Mouse (Mus musculus) layer of hippocampus, postnatal 10 days (tissue): ENCODE results near the gene Dlg2. TPM values are rescaled to one million over a fixed set of nuclear protein-coding genes. Genes with fewer than 3 reads are reported as not detected.

Experiments
- DNase-seq, 2 experiments: peaks; one replicate each; pipeline ENCODE4 v3.0.0; 2021; ENCODE audit warnings: low spot score in 2 of 2
- long read RNA-seq: library from polyadenylated mRNA; stranded (forward); transcript quantifications from one replicate; pipeline ENCODE4 v2.0.0, GENCODE M21; 2023
- total RNA-seq, 2 experiments: library from RNA; stranded (reverse); gene quantifications; 2 replicates each; pipeline ENCODE4 v1.2.3; 2021

Dlg2 gene
- 100 to 1,000 TPM; 264 to 268 TPM for total RNA-seq
- long read RNA-seq, partial matches to known transcripts, result 3 of 18 reads
- long read RNA-seq, other reads (novel, unspliced or antisense), result 14 of 18 reads

GRCm38 (mm10) chr7:90476313-90477245 is at the start of gene Dlg2:
TSS of gene Dlg2 (plus strand) at chr7:90476672.
- DNase-seq, result peak in 1 of 2 experiments; percentile 41

- DNase-seq, result no peak
These were observed 49.5 kb upstream of the Dlg2 start for GRCm38 (mm10) chr7:90427006-90427405.

GRCm38 (mm10) chr7:90432221-90432620 is 44.3 kb upstream of the Dlg2 start:
- no peak for DNase-seq

GRCm38 (mm10) chr7:90440044-90440443 is 36.4 kb upstream of the Dlg2 start:
- DNase-seq, result no peak

GRCm38 (mm10) chr7:90442070-90442469 is 34.4 kb upstream of the Dlg2 start:
- no peak for DNase-seq

- peak; percentile 93 to 96 for DNase-seq
These were observed 33.9 kb upstream of the Dlg2 start, which contains the start of gene Crebzf for GRCm38 (mm10) chr7:90442518-90443080. TSS of gene Crebzf (plus strand) at chr7:90442729.

GRCm38 (mm10) chr7:90443101-90444091 is 33.1 kb upstream of the Dlg2 start:
- DNase-seq, result peak; percentile 74 to 81

GRCm38 (mm10) chr7:90444206-90444605 is 32.3 kb upstream of the Dlg2 start:
- no peak for DNase-seq

GRCm38 (mm10) chr7:90456149-90456844 is 20.2 kb upstream of the Dlg2 start:
- no peak for DNase-seq

GRCm38 (mm10) chr7:90456845-90457468 is 19.5 kb upstream of the Dlg2 start, which contains the start of gene Tmem126a:
TSS of gene Tmem126a (minus strand) at chr7:90457229.
- DNase-seq, result peak; percentile 80 to 86

GRCm38 (mm10) chr7:90457517-90457916 is 19.0 kb upstream of the Dlg2 start:
- no peak for DNase-seq

- DNase-seq, result no peak
These were observed 16.1 kb upstream of the Dlg2 start for GRCm38 (mm10) chr7:90460330-90460729.

- DNase-seq, result no peak
These were observed 15.5 kb upstream of the Dlg2 start for GRCm38 (mm10) chr7:90460930-90461329.

GRCm38 (mm10) chr7:90461441-90461840 is 15.0 kb upstream of the Dlg2 start:
- DNase-seq, result no peak

GRCm38 (mm10) chr7:90473511-90473910 is 3.0 kb upstream of the Dlg2 start:
- no peak for DNase-seq

- DNase-seq, result peak; percentile 97 to 98
These were observed 619 bp upstream of the Dlg2 start, which contains the start of gene Tmem126b for GRCm38 (mm10) chr7:90475793-90476312. TSS of gene Tmem126b (minus strand) at chr7:90476001.

- no peak for DNase-seq
These were observed 6.1 kb downstream of the Dlg2 start for GRCm38 (mm10) chr7:90482607-90483006.

GRCm38 (mm10) chr7:90508124-90508523 is 31.7 kb downstream of the Dlg2 start:
- no peak for DNase-seq

- peak in 1 of 2 experiments; percentile 9 for DNase-seq
These were observed 35.8 kb downstream of the Dlg2 start for GRCm38 (mm10) chr7:90512293-90512692.
